Mouse (Mus musculus) ovary, adult 18-20 months (tissue): Measurements from ENCODE around the gene Cdyl.

Experiments used
- DNase-seq: peaks from one replicate; pipeline ENCODE4 v3.0.0; 2022; ENCODE audit warnings: low spot score, mixed read lengths

Cdyl gene

DNA sequence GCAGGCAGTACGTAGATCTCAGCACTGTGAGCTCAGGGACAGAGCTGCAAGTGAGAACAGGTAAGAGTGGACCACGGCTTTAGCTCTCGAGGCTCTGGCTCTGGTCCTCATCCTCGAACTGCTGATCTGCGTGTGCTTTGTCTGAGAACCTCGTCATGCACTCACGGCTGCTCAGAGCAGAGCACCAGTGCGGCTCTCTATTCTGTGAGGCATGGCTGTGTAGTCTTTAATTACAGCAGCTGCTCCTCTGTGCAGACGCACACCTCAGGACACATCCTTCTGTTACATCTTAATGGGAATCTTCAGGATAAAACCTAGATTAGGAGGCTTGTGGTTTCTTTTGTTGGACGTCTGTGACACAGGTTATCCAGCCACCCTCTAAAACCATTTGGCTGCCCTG lies 180.5 kb downstream of the Cdyl start:
- no peak for DNase-seq

DNA sequence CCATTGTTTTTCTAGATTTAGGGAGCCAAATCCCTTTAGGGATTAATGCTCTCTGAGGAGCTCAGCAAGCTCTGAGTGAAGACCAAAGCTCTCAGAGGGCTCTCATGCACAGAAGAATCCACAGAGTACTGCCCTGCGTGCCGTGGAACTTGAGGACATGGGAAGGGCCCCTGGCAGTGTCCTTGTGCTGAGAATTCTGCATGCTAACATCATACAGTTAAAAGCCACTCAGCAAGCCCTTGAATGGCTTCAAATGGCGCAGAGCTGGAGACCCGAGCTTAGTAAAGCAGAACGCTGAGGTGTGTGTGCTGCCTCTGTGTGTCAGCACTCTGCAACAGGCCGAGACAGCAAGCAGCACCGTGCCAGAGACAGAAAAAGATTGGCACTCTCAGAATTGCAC lies 183.8 kb downstream of the Cdyl start:
- no peak for DNase-seq

DNA sequence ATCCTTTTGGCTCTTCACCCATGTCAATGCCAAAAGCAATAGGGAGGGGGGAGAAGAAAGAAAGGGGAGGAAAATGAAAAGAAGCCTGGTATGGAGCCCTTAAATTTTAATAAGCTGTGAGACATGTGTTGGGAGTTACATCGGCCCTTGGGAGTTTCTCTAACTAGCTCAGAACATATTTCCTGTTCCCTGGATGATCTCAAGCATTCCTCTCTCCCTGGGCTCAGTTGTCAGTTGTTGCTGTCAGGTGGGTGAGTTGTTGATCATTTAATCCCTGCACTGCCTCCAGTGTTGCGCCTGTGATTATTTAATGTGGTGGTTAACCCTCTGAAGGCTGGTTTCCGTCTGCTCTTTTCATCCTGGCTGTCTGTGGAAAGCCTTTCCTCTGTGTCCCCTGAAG lies 185.7 kb downstream of the Cdyl start:
- no peak for DNase-seq

DNA sequence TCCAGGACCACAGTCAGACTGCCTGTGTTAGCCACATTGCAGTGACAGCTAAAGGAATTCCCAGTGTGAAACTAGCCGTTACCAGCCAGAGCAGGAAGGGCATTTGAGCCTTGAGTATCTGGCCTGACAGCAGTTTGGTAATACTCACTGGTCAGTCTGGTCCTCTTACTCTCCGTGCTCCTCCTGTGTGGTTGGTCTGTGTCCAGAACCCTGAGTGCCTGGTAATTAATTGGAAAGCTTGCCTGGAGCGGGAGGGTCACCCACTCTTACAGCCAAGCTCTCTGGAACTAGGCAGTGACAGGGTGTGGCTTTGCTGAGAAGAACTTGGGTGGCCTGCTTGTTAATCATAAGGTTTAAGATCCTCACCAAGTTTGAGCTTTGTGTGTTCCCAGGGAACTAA lies 189.1 kb downstream of the Cdyl start:
- DNase-seq, result no peak

DNA sequence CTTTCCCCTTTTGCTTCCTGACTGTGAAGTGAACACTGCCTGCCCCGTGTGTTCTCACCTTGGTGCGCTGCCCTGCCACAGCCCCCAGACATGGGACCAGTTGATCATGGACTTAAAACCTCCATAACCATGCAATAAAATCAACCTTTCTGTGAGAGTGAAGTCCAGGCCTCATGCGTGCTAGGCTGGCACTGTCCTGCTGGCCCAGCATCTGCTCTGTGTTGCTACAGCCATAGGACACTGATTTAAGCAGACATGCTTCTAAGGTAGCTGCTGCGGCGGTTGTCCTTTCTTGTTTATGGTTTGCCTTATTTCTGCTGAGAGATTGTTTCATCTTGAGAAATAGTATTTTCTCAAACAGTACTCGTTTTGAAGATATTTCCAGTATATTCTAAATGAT lies 191.9 kb downstream of the Cdyl start:
- DNase-seq, result no peak

DNA sequence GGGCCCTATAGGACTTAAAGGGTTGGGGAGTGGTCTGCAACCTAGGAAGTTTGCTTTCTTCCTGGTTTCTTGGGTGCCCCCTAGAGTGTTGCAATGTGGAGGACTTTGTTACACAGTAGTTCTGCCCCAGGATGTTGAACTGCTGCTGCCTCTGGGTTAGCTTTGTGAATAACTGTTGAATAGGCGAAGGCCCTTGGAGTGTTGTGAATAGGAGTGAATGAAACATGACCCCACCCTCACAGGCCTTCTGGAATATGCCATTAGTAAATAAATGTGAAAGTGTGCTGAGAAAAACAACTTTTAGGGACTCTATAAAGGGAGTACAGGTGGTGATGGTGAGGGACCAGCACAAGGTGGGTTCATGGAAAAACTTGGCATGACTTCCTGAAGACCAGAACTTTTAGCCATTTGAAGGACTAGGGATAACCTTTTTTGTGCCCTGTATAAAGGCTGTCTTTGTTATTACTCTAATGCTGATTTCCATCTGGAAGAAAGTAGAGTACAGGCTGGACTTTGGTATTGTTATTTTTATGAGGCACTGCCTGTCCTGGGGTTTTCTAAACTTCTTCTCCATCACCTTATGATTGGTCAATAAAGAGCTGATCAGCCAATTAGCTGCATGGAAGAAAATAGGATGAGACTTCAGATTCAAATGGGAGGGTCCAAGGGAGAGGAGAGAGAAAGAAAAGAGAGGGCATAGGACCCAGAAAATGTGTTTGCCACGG lies 193.4 kb downstream of the Cdyl start:
- no peak for DNase-seq

DNA sequence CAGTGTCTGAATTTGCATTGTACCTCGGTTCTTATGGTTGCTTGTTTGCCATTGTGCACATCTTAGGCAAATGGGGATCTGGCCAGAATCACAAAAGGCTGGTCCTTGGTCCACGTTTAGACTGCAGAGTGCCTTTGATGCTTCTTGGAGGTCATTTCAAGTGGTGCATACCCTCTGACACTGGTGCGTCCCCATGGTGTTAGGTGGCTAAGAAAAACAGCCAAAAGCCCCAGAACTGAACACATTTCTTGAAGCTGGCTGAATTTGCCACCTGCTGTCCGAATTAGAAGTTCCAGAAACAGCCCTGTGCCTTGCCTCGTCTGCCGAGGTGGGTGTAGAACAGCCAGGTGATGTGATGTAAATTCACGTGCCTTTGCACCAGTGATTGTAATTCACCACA lies 197.9 kb downstream of the Cdyl start:
- DNase-seq, result no peak

GRCm38 (mm10) chr13:35860916-35861315 lies 201.3 kb downstream of the Cdyl start:
- DNase-seq, result no peak

DNA sequence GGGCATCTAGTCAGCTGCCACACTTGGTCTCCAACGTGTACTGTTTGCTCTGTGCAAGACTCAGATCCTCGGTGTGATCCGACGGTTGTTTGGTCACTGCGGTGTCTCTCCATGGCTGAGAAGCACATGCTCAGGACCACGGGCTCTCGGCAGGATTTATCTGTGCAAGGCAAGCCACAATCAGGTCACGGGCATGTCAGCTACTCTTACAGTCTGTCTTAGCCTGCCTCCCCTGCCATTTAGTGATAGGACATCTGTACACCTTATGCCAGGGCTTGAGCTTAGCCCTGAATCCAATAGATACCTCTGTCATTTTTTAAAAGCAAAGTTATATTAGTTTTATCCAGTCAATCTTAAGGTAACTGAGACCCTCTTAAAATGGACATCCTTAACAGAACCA lies 211.0 kb downstream of the Cdyl start:
- DNase-seq, result no peak

- DNase-seq, result no peak
Measured at GRCm38 (mm10) chr13:35871107-35871506, 211.5 kb downstream of the Cdyl start.

DNA sequence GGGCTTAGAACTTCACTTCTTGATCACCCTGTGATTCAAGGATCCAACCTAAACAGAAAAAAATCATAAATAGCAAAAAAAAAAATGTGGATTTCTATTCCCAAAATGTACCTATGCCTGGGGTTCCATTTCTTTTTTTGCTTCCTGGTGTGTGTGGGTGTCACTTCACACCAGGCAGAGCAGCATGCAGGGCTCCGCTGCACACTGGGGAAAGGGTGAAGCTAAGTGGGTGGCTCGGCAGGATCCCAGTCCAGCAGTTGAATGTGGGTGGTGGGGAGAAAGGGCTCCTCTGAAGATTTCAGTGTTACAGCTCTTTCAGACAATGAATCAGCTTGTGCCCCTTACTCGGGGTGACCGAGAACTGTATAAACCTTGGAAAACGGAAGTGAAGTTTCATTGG lies 215.8 kb downstream of the Cdyl start:
- DNase-seq, result no peak

GRCm38 (mm10) chr13:35878282-35878681 lies 218.6 kb downstream of the Cdyl start:
- DNase-seq, result no peak

- DNase-seq, result peak; percentile 15
Measured at GRCm38 (mm10) chr13:35879068-35879467, 219.4 kb downstream of the Cdyl start.

- DNase-seq, result no peak
Measured at GRCm38 (mm10) chr13:35879519-35879918, 219.9 kb downstream of the Cdyl start.

GRCm38 (mm10) chr13:35880555-35881046 lies 221.0 kb downstream of the Cdyl start:
- no peak for DNase-seq

- peak; percentile 72 for DNase-seq
Measured at GRCm38 (mm10) chr13:35886121-35886725, 226.6 kb downstream of the Cdyl start.

- DNase-seq, result no peak
Measured at GRCm38 (mm10) chr13:35892866-35893265, 233.2 kb downstream of the Cdyl start.

DNA sequence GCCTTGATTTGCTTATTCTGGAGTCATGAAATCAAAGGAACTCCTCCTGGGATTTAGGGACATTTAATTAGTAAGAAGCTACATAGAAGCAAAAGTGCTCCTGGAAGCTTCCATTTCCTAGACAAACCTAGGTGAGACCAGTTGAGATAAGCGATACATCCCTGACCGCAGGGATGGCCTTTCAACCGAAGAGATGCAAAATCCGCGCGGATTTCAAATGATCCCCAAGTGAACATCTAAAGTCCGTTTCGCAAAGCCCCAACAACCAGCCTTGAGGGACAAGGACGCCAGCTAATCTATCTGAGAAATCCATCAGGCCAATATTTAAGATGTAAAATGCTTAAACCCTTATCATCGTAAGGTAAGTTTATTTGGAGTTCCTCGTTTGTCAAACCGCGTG lies 245.7 kb downstream of the Cdyl start:
- no peak for DNase-seq

DNA sequence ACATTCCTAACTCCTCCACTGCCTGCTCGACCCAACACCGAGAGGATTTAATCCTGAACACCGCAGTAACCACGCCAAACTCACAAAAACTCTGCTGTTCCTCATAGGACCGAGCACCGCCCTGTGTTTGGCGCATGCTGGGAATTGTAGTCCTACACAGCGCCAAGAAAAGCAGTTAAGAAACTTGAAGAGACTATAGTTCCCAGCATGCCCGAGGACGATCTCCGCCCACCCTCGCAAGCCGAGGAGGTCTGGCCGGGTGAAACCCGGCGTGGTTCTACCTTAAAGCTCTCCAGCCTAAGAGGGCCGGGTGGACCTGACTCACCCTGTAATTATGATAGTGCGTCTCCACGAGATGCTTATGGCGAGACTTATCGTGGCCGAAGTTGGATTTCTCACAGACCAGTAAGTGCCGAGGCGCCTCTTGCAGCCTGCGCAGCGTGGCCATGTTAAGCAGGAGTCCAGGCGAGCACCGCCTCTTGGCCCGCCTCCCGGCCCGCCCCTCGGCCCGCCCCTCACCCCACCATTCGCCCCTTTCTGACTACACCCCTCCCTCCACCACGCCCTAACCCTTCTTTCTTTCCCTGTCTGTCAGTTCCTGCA lies 246.3 kb downstream of the Cdyl start, which contains the start of gene Rpp40:
Gene Rpp40, minus strand, starts transcription at position 481 of the 603 bp plus-strand sequence.
- DNase-seq, result peak; percentile 85

- DNase-seq, result no peak
Measured at GRCm38 (mm10) chr13:35911476-35911875, 251.8 kb downstream of the Cdyl start.
